In genomic region chrX:93831561-93832336, GRCm38 (mm10) we compare ENCODE assay signal across 8 mouse cellular contexts. TPM values are rescaled to one million over a fixed set of nuclear protein-coding genes. Genes with fewer than 3 reads are reported as not detected.
DNase-seq lines count a peak whose midpoint lies in the region; ATAC-seq and TF ChIP-seq lines count a peak whose summit lies in the region.

Gene Pdk3, minus strand, starts transcription at chrX:93832201.

- peak; percentile 90 for ATAC-seq in CD4-positive, CD25-positive, alpha-beta regulatory T cell, adult 4 months
- peak; percentile 90 for ATAC-seq in heart, embryonic 14.5 days (ENCODE audit: insufficient number of reproducible peaks, insufficient read depth, low FRiP score, low read depth)
- peak; percentile 96 for ATAC-seq in liver, embryonic 14.5 days (ENCODE audit: insufficient read depth)
- peak; percentile 97 for ATAC-seq in neural tube, embryonic 11.5 days (ENCODE audit: insufficient read depth, low FRiP score, low TSS enrichment)
- ATAC-seq in stomach, postnatal 0 days (ENCODE audit: low FRiP score, low TSS enrichment): peak; percentile 97

- peak within 1 kb of the TSS; percentile 56 for H3K4me2 ChIP-seq in heart, embryonic 14.5 days (ENCODE audit: low read length)
- peak within 1 kb of the TSS; percentile 75 for H3K4me2 ChIP-seq in liver, embryonic 14.5 days (ENCODE audit: low read depth)
- H3K4me2 ChIP-seq in neural tube, embryonic 11.5 days (ENCODE audit: low read depth): peak within 1 kb of the TSS; percentile 59
- H3K4me2 ChIP-seq in stomach, postnatal 0 days (replicated peaks; ENCODE audit: low read depth): peak within 1 kb of the TSS; percentile 53

- H3K4me1 ChIP-seq in heart, embryonic 14.5 days (ENCODE audit: control insufficient read depth in 2 of 2, insufficient read depth in 2 of 2, low read length in 2 of 2): no peaks in the 10 kb centered on the region; a peak in 1 of 4 replicates
- peaks cover 3 to 6% of the 10 kb centered on the region in 2 experiments; a peak in 1 of 4 replicates for H3K4me1 ChIP-seq in liver, embryonic 14.5 days (replicated peaks; ENCODE audit: control insufficient read depth in 2 of 2, insufficient read depth in 2 of 2, low read length in 1 of 2)
- H3K4me1 ChIP-seq in neural tube, embryonic 11.5 days (ENCODE audit: control insufficient read depth, insufficient read depth, low read length): no peaks in the 10 kb centered on the region
- H3K4me1 ChIP-seq in stomach, postnatal 0 days (replicated peaks; ENCODE audit: control insufficient read depth, insufficient read depth): no peaks in the 10 kb centered on the region

- DNase-seq in c-Kit-negative CD71-positive TER-119-positive erythroid progenitor cells, embryonic 14.5 days (ENCODE audit: low read depth, low spot score): peak; percentile 51
- DNase-seq in fibroblast of lung, adult 2 months (ENCODE audit: low read depth): peak; percentile 33
- DNase-seq in kidney, postnatal 25 days: peak; percentile 70 to 89
- peak; percentile 61 to 67 (median 65) for DNase-seq in liver, embryonic 14.5 days (ENCODE audit: low read depth in 3 of 3, low spot score in 3 of 3)
- peak; percentile 87 for DNase-seq in neural tube, embryonic 11.5 days (ENCODE audit: low spot score)
- DNase-seq in stomach, postnatal 0 days (ENCODE audit: low spot score): peak; percentile 81

- no peaks in the 10 kb centered on the region for H3K9me3 ChIP-seq in heart, embryonic 14.5 days (ENCODE audit: control insufficient read depth, low read length)
- no peaks in the 10 kb centered on the region for H3K9me3 ChIP-seq in liver, embryonic 14.5 days (ENCODE audit: control insufficient read depth, low read length)
- no peaks in the 10 kb centered on the region for H3K9me3 ChIP-seq in neural tube, embryonic 11.5 days (ENCODE audit: control insufficient read depth, low read length)
- H3K9me3 ChIP-seq in stomach, postnatal 0 days (ENCODE audit: control insufficient read depth, low read length): no peaks in the 10 kb centered on the region

- whole genome bisulfite sequencing in heart, embryonic 14.5 days: 21% methylated on average over 49 of the region's 68 CpGs
- 17% methylated on average over 60 of the region's 68 CpGs for WGBS in liver, embryonic 14.5 days (ENCODE audit: insufficient replicate concordance)
- WGBS in neural tube, embryonic 11.5 days: 28% methylated on average over 39 of the region's 68 CpGs
- 18% methylated on average over 57 of the region's 68 CpGs for WGBS in stomach, postnatal 0 days

- TF ChIP-seq CTCF in liver, embryonic 14.5 days (IDR thresholded peaks at IDR 0.05; ENCODE audit: low read depth): no peak
- TF ChIP-seq CTCF in stomach, postnatal 0 days (IDR thresholded peaks at IDR 0.05; ENCODE audit: low read depth): peak; percentile 12; the same call in 1 of the 2 replicates

- H3K36me3 ChIP-seq in heart, embryonic 14.5 days (ENCODE audit: control insufficient read depth, insufficient read depth, low read length): no peaks in the 10 kb centered on the region
- H3K36me3 ChIP-seq in liver, embryonic 14.5 days (replicated peaks; ENCODE audit: control insufficient read depth, insufficient read depth, low read depth): no peaks in the 10 kb centered on the region
- H3K36me3 ChIP-seq in neural tube, embryonic 11.5 days (ENCODE audit: control insufficient read depth, insufficient read depth, low read length): no peaks in the 10 kb centered on the region
- H3K36me3 ChIP-seq in stomach, postnatal 0 days (ENCODE audit: control insufficient read depth, insufficient read depth, low read length): no peaks in the 10 kb centered on the region

- H3K27me3 ChIP-seq in heart, embryonic 14.5 days (ENCODE audit: control insufficient read depth, insufficient read depth, low read length): no peaks in the 10 kb centered on the region
- H3K27me3 ChIP-seq in liver, embryonic 14.5 days (ENCODE audit: control insufficient read depth, insufficient read depth, low read length): no peaks in the 10 kb centered on the region
- no peaks in the 10 kb centered on the region for H3K27me3 ChIP-seq in neural tube, embryonic 11.5 days (ENCODE audit: control insufficient read depth, insufficient read depth, low read length)
- H3K27me3 ChIP-seq in stomach, postnatal 0 days (ENCODE audit: control insufficient read depth, insufficient read depth, low read length): no peaks in the 10 kb centered on the region

- H3K4me3 ChIP-seq in heart, embryonic 14.5 days (ENCODE audit: control insufficient read depth in 1 of 2, insufficient read depth in 1 of 2, low read depth in 1 of 2, low read length in 2 of 2): peak within 1 kb of the TSS; percentile 61 to 72
- peak within 1 kb of the TSS; percentile 80 to 84 for H3K4me3 ChIP-seq in liver, embryonic 14.5 days (ENCODE audit: insufficient read depth in 1 of 2, low read depth in 2 of 2, low read length in 2 of 2)
- H3K4me3 ChIP-seq in neural tube, embryonic 11.5 days (ENCODE audit: low read depth, low read length): peak within 1 kb of the TSS; percentile 53
- peak within 1 kb of the TSS; percentile 59 for H3K4me3 ChIP-seq in stomach, postnatal 0 days (ENCODE audit: low read depth, low read length)

- H3K9ac ChIP-seq in heart, embryonic 14.5 days (ENCODE audit: low read length): peak within 1 kb of the TSS; percentile 80
- peak within 1 kb of the TSS; percentile 73 for H3K9ac ChIP-seq in liver, embryonic 14.5 days (replicated peaks)
- peak within 1 kb of the TSS; percentile 71 for H3K9ac ChIP-seq in neural tube, embryonic 11.5 days (ENCODE audit: low read length)
- H3K9ac ChIP-seq in stomach, postnatal 0 days (ENCODE audit: low read length): peak within 1 kb of the TSS; percentile 68

- peak within 1 kb of the TSS; percentile 94 for H3K27ac ChIP-seq in heart, embryonic 14.5 days (replicated peaks in 1 of 2; ENCODE audit: control insufficient read depth in 1 of 2, insufficient read depth in 1 of 2, low read depth in 2 of 2, low read length in 2 of 2)
- peak within 1 kb of the TSS; percentile 58 for H3K27ac ChIP-seq in liver, embryonic 14.5 days
- H3K27ac ChIP-seq in neural tube, embryonic 11.5 days (ENCODE audit: low read depth, low read length): peak within 1 kb of the TSS; percentile 39; the same call in 1 of the 2 replicates
- H3K27ac ChIP-seq in stomach, postnatal 0 days (replicated peaks): peak within 1 kb of the TSS; percentile 81

- TF ChIP-seq EP300 in liver, embryonic 14.5 days (IDR thresholded peaks at IDR 0.05; ENCODE audit: low read depth): peak; percentile 25; the same call in 1 of the 2 replicates
- TF ChIP-seq EP300 in stomach, postnatal 0 days (optimal IDR thresholded peaks at IDR 0.05): no peak

RNA-seq across cellular contexts. Expression of gene Pdk3, which starts in this region (rescaled TPM):
- polyA plus RNA-seq in CD4-positive, CD25-positive, alpha-beta regulatory T cell, adult 4 months (2017; shearing (Covaris generic)): 10 to 100 TPM; 15.6 to 18.3 TPM
- polyA plus RNA-seq in heart, embryonic 14.5 days (2014; fragmentation: Nextera tagmentation; extraction: Ambion mirVana): 129 and 137 TPM in 2 replicates
- polyA plus RNA-seq in liver, embryonic 14.5 days (2012; rRNA removed): 9.1 and 12.4 TPM in 2 replicates
- polyA plus RNA-seq in liver, embryonic 14.5 days (2014; fragmentation: Nextera tagmentation; extraction: Ambion mirVana): 33.2 and 38.3 TPM in 2 replicates
- 67.6 and 68.3 TPM in 2 replicates for polyA plus RNA-seq in neural tube, embryonic 11.5 days (2014; fragmentation: Nextera tagmentation; extraction: Ambion mirVana)
- 34.5 and 35.7 TPM in 2 replicates for polyA plus RNA-seq in stomach, postnatal 0 days (2015; fragmentation: Nextera tagmentation; extraction: Ambion mirVana)

Comparison
In these comparisons a context has a peak if more than half of its experiments do, and no peak if none do; other contexts are left out.
1. Peak in every context shown above with its lines: DNase-seq, ATAC-seq, H3K4me3 ChIP-seq and H3K27ac ChIP-seq.
2. DNase-seq: peak in every context shown above with its lines; median percentile 87 in neural tube, embryonic 11.5 days; 81 in stomach, postnatal 0 days; 80 in kidney, postnatal 25 days; 65 in liver, embryonic 14.5 days; 51 in c-Kit-negative CD71-positive TER-119-positive erythroid progenitor cells, embryonic 14.5 days; 33 in fibroblast of lung, adult 2 months.
3. H3K27ac ChIP-seq: peak in every context shown above with its lines; median percentile 94 in heart, embryonic 14.5 days; 81 in stomach, postnatal 0 days; 58 in liver, embryonic 14.5 days; 39 in neural tube, embryonic 11.5 days.